Mouse (Mus musculus): ENCODE results near the gene Dync2h1. TPM values are rescaled to one million over a fixed set of nuclear protein-coding genes. Genes with fewer than 3 reads are reported as not detected.
"Not testable (repeated sequence)": the region's sequence is repeated elsewhere in the genome, so short reads cannot be mapped to it uniquely, and the experiment has no call there.

The Dync2h1 gene
- polyA plus RNA-seq, 1 experiment from 2014 or later = 14.8 TPM

DNA sequence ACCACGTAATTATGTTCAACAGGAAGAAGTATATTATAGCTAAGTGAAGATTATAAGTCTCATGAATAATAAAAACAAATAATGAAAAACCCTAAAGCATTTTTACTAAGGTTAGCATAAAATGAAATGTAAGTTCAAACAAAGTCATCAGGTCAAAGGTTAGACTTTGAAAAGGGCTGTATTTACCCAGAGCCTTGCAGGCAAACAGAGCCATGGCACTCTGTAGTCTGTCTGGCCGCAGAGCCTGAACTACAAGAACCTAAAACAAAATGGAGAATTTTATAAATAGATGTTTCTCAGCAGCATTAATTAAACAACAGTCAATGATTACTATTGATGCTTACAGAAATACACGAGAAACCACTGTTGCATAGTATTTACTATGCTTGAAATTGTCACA, 174.5 kb downstream of the Dync2h1 start:
- Histone ChIP-seq H3K4me2 (no peak overlapping the region), H3K27ac (replicated peaks) (no peak overlapping the region), H3K4me1 (replicated peaks) (no peaks in the 10 kb centered on the region), H3K9me3 (no peaks in the 10 kb centered on the region), H3K36me3 (peaks cover 22% of the 10 kb centered on the region), H3K27me3 (no peaks in the 10 kb centered on the region), H3K4me3 (no peak overlapping the region), H3K9ac (no peak overlapping the region)
- ATAC-seq (ENCODE audit: low read depth) = no peak
- WGBS = 81% methylated on average over 3 of the region's 3 CpGs

- Histone ChIP-seq H3K4me2 (no peak overlapping the region), H3K9ac (no peak overlapping the region), H3K4me1 (replicated peaks) (no peaks in the 10 kb centered on the region), H3K4me3 (no peak overlapping the region), H3K27ac (replicated peaks) (no peak overlapping the region), H3K27me3 (no peaks in the 10 kb centered on the region), H3K36me3 (peaks cover 29% of the 10 kb centered on the region), H3K9me3 (no peaks in the 10 kb centered on the region)
- WGBS = 73% methylated on average over 2 of the region's 2 CpGs
- ATAC-seq (ENCODE audit: low read depth) = no peak
Measured at GRCm38 (mm10) chr9:6994865-6995264, 189.4 kb downstream of the Dync2h1 start.

DNA sequence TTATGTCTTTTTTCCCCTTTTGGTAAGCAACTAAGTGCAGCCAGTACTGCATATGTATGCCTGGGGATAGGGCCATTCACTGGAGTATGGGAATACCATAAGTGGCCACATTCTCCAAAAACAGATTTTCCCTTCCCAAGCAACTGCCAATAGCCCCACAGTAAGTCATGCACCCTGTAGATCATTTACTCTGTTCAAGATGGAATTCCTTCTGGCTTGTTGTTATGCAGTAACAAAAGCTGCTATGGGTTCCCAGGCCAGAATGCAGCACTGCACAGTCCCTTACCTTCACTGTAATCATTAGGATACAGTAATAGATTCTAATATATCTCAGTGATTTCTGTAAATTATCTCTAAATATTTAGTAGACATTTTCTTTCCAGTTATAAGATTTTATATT, 190.0 kb downstream of the Dync2h1 start:
- Histone ChIP-seq H3K9me3 (no peaks in the 10 kb centered on the region), H3K4me2 (no peak overlapping the region), H3K27ac (replicated peaks) (no peak overlapping the region), H3K27me3 (no peaks in the 10 kb centered on the region), H3K9ac (no peak overlapping the region), H3K4me1 (replicated peaks) (no peaks in the 10 kb centered on the region), H3K36me3 (peaks cover 28% of the 10 kb centered on the region), H3K4me3 (no peak overlapping the region)
- ATAC-seq (ENCODE audit: low read depth) = no peak

DNA sequence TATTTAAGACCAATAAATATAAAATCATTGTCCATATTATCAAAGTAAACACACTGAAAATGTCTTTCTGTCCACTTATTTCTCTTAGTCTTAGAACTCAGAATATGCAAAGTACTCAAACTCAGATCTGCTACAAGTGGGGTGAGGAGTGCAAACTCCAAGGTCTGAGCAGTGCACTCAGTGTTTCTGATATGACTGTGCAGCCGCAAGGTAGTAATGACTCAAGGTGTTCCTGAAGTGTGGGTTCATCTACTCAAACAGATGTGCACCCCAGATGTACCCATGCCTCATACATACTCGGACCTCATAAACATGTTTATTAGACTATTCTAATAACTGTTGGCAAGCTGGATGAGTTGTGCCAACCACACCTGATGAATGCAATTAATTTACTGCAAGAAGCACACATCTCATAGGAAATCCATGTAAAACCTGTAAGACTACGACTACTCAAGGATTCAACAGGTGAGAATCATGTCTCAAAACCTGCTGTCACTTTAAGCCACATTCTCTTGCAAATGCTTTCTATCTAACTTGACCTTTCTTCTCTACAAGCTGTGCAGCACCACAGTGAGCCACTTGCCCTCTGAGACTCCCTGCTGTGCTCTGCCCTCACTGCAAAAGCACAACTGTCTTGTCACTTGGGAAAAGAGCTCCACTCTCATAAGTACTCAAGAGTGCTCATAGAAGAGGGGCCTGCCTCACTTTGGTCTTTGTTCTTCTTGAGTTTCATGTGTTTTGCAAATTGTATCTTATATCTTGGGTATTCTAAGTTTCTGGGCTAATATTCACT, 195.2 kb downstream of the Dync2h1 start:
- no peaks in the 10 kb centered on the region for H3K9me3 ChIP-seq
- H3K36me3 ChIP-seq = peaks cover 24% of the 10 kb centered on the region
- H3K4me3 ChIP-seq = no peak overlapping the region
- H3K9ac ChIP-seq = no peak overlapping the region
- H3K4me1 ChIP-seq (replicated peaks) = no peaks in the 10 kb centered on the region
- no peak overlapping the region for H3K27ac ChIP-seq (replicated peaks)
- ATAC-seq (ENCODE audit: low read depth) = no peak
- H3K4me2 ChIP-seq = no peak overlapping the region
- WGBS = 93% methylated on average over 3 of the region's 3 CpGs
- no peaks in the 10 kb centered on the region for H3K27me3 ChIP-seq

- Histone ChIP-seq H3K36me3 (peaks cover 17% of the 10 kb centered on the region), H3K4me2 (no peak overlapping the region), H3K9ac (no peak overlapping the region), H3K4me3 (no peak overlapping the region), H3K9me3 (no peaks in the 10 kb centered on the region), H3K4me1 (replicated peaks) (no peaks in the 10 kb centered on the region), H3K27me3 (no peaks in the 10 kb centered on the region), H3K27ac (replicated peaks) (no peak overlapping the region)
- ATAC-seq (ENCODE audit: low read depth) = no peak
- WGBS = 91% methylated on average over 3 of the region's 3 CpGs
Measured at GRCm38 (mm10) chr9:6986161-6986560, 198.1 kb downstream of the Dync2h1 start.

- Histone ChIP-seq H3K27ac (replicated peaks) (no peak overlapping the region), H3K9ac (no peak overlapping the region), H3K9me3 (no peaks in the 10 kb centered on the region), H3K36me3 (peaks cover 12% of the 10 kb centered on the region), H3K4me2 (no peak overlapping the region), H3K4me1 (replicated peaks) (no peaks in the 10 kb centered on the region), H3K27me3 (no peaks in the 10 kb centered on the region), H3K4me3 (no peak overlapping the region)
- WGBS = 83% methylated on average over 2 of the region's 2 CpGs
- ATAC-seq (ENCODE audit: low read depth) = no peak
Measured at GRCm38 (mm10) chr9:6969171-6969570, 215.1 kb downstream of the Dync2h1 start.

GRCm38 (mm10) chr9:6965006-6965405, 219.2 kb downstream of the Dync2h1 start:
- Histone ChIP-seq H3K4me2 (no peak overlapping the region), H3K9me3 (no peaks in the 10 kb centered on the region), H3K27me3 (no peaks in the 10 kb centered on the region), H3K9ac (no peak overlapping the region), H3K36me3 (peaks cover 15% of the 10 kb centered on the region), H3K4me1 (replicated peaks) (no peaks in the 10 kb centered on the region), H3K27ac (replicated peaks) (no peak overlapping the region), H3K4me3 (no peak overlapping the region)
- ATAC-seq (ENCODE audit: low read depth) = no peak
- 86% methylated on average over 3 of the region's 3 CpGs for WGBS

GRCm38 (mm10) chr9:6958311-6958710, 225.9 kb downstream of the Dync2h1 start:
- H3K36me3 ChIP-seq = peaks cover 25% of the 10 kb centered on the region
- H3K4me2 ChIP-seq = no peak overlapping the region
- H3K27ac ChIP-seq (replicated peaks) = no peak overlapping the region
- H3K4me1 ChIP-seq (replicated peaks) = no peaks in the 10 kb centered on the region
- ATAC-seq (ENCODE audit: low read depth) = no peak
- 84% methylated on average over 2 of the region's 2 CpGs for WGBS
- H3K9me3 ChIP-seq = no peaks in the 10 kb centered on the region
- H3K4me3 ChIP-seq = no peak overlapping the region
- H3K9ac ChIP-seq = no peak overlapping the region
- no peaks in the 10 kb centered on the region for H3K27me3 ChIP-seq

- no peak overlapping the region for H3K9ac ChIP-seq
- no peak overlapping the region for H3K4me3 ChIP-seq
- no peak for ATAC-seq (ENCODE audit: low read depth)
- H3K36me3 ChIP-seq = peaks cover 17% of the 10 kb centered on the region
- no peak overlapping the region for H3K27ac ChIP-seq (replicated peaks)
- H3K4me2 ChIP-seq = no peak overlapping the region
- no peaks in the 10 kb centered on the region for H3K27me3 ChIP-seq
- no peaks in the 10 kb centered on the region for H3K9me3 ChIP-seq
- WGBS = 43% methylated on average over 1 of the region's 1 CpGs
- H3K4me1 ChIP-seq (replicated peaks) = no peaks in the 10 kb centered on the region
Measured at GRCm38 (mm10) chr9:6927399-6928035, 256.7 kb downstream of the Dync2h1 start.

DNA sequence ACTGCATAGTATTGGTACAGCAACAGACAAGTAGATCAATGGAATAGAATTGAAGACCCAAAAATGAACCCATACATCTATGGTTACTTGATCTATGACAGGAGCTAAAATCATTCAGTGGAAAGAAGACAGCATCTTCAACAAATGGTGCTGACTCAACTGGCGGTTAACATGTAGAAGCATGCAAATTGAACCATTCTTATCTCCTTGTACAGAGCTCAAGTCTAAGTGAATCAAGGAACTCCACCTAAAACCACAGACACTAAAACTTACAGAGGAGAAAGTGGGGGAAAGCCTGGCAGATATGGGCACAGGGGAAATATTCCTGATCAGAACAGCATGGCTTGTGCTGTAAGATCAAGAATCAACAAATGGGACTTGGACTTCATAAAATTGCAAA, 270.8 kb downstream of the Dync2h1 start:
- no peaks in the 10 kb centered on the region for H3K27me3 ChIP-seq
- no peak overlapping the region for H3K4me3 ChIP-seq
- H3K27ac ChIP-seq (replicated peaks) = no peak overlapping the region
- H3K9me3 ChIP-seq = no peaks in the 10 kb centered on the region
- WGBS = 91% methylated on average over 1 of the region's 1 CpGs
- no peaks in the 10 kb centered on the region for H3K4me1 ChIP-seq (replicated peaks)
- H3K9ac ChIP-seq = no peak overlapping the region
- no peak overlapping the region for H3K4me2 ChIP-seq
- ATAC-seq (ENCODE audit: low read depth) = no peak
- no peaks in the 10 kb centered on the region for H3K36me3 ChIP-seq

DNA sequence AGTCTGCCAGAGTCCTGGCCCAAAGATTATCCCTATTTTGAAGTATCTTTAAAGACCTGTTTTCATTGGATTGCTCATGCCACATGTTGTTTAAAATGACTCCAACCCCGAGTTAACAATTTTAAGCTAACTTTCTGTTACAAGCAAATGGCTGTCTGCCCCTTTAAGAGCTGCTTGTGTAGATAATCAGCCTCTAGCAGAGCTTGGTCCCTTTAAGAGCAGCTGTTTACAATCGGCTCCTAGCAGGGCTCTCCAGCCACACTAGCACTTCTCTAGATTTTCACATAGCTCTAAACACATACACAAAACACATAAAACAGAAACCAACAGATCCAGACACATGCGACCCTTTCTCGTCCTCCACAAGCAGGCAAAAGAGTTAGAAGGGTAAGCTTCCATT, 273.7 kb downstream of the Dync2h1 start:
- not testable (repeated sequence) for H3K36me3 ChIP-seq; ATAC-seq (ENCODE audit: low read depth); H3K4me2 ChIP-seq; H3K4me1 ChIP-seq (replicated peaks); H3K27me3 ChIP-seq; H3K27ac ChIP-seq (replicated peaks); H3K9ac ChIP-seq; H3K9me3 ChIP-seq; H3K4me3 ChIP-seq
- WGBS = 65% methylated on average over 4 of the region's 4 CpGs

GRCm38 (mm10) chr9:6901620-6902019, 282.6 kb downstream of the Dync2h1 start:
- Histone ChIP-seq H3K27me3 (no peaks in the 10 kb centered on the region), H3K27ac (replicated peaks) (no peak overlapping the region), H3K4me3 (no peak overlapping the region), H3K4me2 (no peak overlapping the region), H3K9ac (no peak overlapping the region), H3K9me3 (no peaks in the 10 kb centered on the region), H3K4me1 (replicated peaks) (no peaks in the 10 kb centered on the region), H3K36me3 (no peaks in the 10 kb centered on the region)
- no peak for ATAC-seq (ENCODE audit: low read depth)
- 90% methylated on average over 1 of the region's 1 CpGs for WGBS

DNA sequence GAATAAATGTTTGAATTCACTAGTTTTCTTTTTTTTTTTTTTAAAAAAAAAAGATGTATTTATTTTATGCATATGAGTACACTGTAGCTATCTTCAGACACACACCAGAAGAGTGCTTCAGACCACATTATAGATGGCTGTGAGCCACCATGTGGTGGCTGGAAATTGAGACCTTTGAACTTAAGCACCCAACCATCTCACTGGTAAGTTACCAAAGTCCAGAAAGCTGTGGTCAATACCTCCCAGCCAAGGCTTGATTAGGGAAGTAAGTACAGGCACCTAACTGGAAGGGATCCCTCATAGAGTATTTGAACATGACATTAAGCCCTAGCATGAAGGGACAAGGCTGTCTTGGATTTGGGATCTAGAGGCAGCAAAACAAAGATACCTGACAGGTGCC, 292.9 kb downstream of the Dync2h1 start:
- H3K9me3 ChIP-seq = no peaks in the 10 kb centered on the region
- no peaks in the 10 kb centered on the region for H3K27me3 ChIP-seq
- no peak overlapping the region for H3K4me3 ChIP-seq
- no peak overlapping the region for H3K9ac ChIP-seq
- H3K4me1 ChIP-seq (replicated peaks) = no peaks in the 10 kb centered on the region
- H3K36me3 ChIP-seq = no peaks in the 10 kb centered on the region
- H3K4me2 ChIP-seq = no peak overlapping the region
- no peak overlapping the region for H3K27ac ChIP-seq (replicated peaks)
- ATAC-seq (ENCODE audit: low read depth) = no peak
